Mouse (Mus musculus) embryonic facial prominence, embryonic 10.5 days (tissue): ENCODE measurements around the gene Ankrd52. TPM values are rescaled to one million over a fixed set of nuclear protein-coding genes. Genes with fewer than 3 reads are reported as not detected.

Experiments used
- DNase-seq: peaks from one replicate; pipeline ENCODE4 v3.0.0-alpha.2; 2017; ENCODE audit warnings: low spot score
- H3K27ac ChIP-seq: fragments of 300-500 bp; sonication (generic); replicated peaks from 2 replicates; pipeline ENCODE4 v1.5.1; 2016; ENCODE audit warnings: mild to moderate bottlenecking
- H3K27me3 ChIP-seq: fragments of 300-500 bp; sonication (generic); replicated peaks from 2 replicates; pipeline ENCODE4 v1.6.1; 2016; ENCODE audit warnings: low read depth, mild to moderate bottlenecking; ENCODE audit not compliant: poor library complexity, severe bottlenecking
- H3K36me3 ChIP-seq: fragments of 300-500 bp; sonication (generic); replicated peaks from 2 replicates; pipeline ENCODE4 v1.6.1; 2016; ENCODE audit warnings: mild to moderate bottlenecking, moderate library complexity
- H3K4me1 ChIP-seq: fragments of 300-500 bp; sonication (generic); 2 replicates; pipeline ENCODE4 v1.6.1; 2016
- H3K4me3 ChIP-seq: fragments of 300-500 bp; sonication (generic); 2 replicates; pipeline ENCODE4 v1.5.1; 2016; ENCODE audit warnings: mild to moderate bottlenecking, moderate library complexity
- H3K9me3 ChIP-seq: fragments of 300-500 bp; sonication (generic); 2 replicates; pipeline ENCODE4 v1.6.1; 2016; ENCODE audit warnings: mild to moderate bottlenecking
- WGBS: fragments of 180-500 bp; shearing (Covaris S2); methylation state at CpG from one replicate; pipeline ENCODE4 v1.1.7; 2016; 5-methylcytosine and 5-hydroxymethylcytosine counted together
- polyA plus RNA-seq: library from polyadenylated mRNA; unstranded; fragments of >200 nt; fragmentation: Nextera tagmentation; extraction: Ambion mirVana; gene quantifications from 2 replicates; pipeline ENCODE4 v1.2.1, GENCODE M21; 2016

Gene Ankrd52
- polyA plus RNA-seq, 1 experiment from 2014 or later: 12.1 TPM

DNA sequence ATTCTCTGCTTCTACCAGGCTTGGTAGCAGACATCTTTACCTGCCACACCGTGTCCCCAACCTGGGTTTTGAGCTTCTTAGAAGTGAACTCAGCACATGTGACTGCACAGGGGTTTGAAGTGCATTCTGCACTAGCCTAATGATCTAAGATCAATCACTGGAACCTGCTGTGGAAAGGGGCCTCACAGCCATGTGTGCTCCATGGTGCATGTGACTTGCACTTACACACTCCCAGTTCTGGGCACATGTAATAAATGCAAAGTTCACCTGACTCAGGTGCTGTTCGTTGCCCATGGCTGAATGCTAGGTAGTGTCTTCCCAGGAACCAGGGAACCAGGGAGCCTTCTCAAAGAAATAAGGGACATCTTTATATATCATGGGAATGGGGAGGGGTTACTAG, 56.5 kb downstream of the Ankrd52 start:
- 92% methylated on average over 2 of the region's 2 CpGs for WGBS
- H3K27ac ChIP-seq: no peak overlapping the region
- no peaks in the 10 kb centered on the region for H3K9me3 ChIP-seq
- H3K27me3 ChIP-seq: no peaks in the 10 kb centered on the region
- peaks cover 95% of the 10 kb centered on the region for H3K36me3 ChIP-seq
- no peak overlapping the region for H3K4me3 ChIP-seq
- no peak for DNase-seq
- H3K4me1 ChIP-seq: no peaks in the 10 kb centered on the region

DNA sequence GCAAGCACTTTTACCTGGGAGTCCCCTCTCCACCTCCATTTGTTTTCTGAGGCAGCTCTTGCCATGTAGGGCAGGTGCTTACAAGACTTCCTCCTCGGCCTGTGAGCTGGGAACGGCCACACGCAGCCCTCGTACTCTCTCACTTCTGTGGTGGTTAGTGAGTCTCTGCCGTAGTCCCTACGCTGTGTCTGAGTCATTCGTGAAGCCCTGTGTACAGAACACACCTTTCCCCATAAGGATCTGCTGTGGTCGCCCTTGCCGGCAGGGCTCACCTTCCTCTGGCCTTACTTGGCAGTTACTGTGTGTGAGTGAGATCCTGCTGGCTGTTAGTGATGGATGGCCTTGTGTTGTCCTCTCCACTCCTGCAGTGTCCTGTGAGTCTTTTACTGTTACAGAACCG, 57.8 kb downstream of the Ankrd52 start:
- peaks cover 95% of the 10 kb centered on the region for H3K36me3 ChIP-seq

DNA sequence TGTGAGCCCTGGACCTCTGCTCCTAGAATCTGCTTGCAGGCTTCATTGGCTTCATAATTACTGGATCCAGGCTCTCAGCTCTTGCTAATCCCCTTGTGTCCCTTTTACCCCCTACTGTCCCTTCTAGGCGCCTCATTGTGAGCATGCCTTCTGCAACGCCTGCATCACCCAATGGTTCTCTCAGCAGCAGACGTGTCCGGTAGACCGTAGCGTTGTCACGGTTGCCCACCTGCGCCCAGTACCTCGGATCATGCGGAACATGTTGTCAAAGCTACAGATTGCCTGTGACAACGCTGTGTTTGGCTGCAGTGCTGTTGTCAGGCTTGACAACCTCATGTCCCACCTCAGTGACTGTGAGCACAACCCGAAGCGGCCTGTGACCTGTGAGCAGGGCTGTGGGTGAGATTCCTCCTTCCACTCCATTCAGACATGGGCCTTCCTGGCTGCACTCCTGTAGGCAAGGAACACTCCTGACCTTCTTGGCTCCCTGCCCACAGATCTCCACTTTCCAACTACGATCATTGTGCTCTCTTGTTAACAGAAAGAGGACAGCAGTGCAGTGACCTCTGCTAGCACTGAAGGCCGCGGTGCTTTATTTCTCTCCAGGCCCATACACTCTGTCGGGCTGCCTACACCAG, 58.4 kb downstream of the Ankrd52 start:
- H3K9me3 ChIP-seq: no peaks in the 10 kb centered on the region
- DNase-seq: no peak
- H3K27me3 ChIP-seq: no peaks in the 10 kb centered on the region
- H3K27ac ChIP-seq: no peak overlapping the region
- peaks cover 95% of the 10 kb centered on the region for H3K36me3 ChIP-seq
- no peak overlapping the region for H3K4me3 ChIP-seq
- H3K4me1 ChIP-seq: no peaks in the 10 kb centered on the region
- whole genome bisulfite sequencing: 86% methylated on average over 17 of the region's 17 CpGs

More for the DNA sequence above, 57.8 kb downstream of the Ankrd52 start:
- Histone ChIP-seq H3K27me3 (no peaks in the 10 kb centered on the region), H3K9me3 (no peaks in the 10 kb centered on the region), H3K4me1 (no peaks in the 10 kb centered on the region), H3K4me3 (no peak overlapping the region), H3K27ac (no peak overlapping the region)
- no peak for DNase-seq
- 92% methylated on average over 10 of the region's 10 CpGs for WGBS

DNA sequence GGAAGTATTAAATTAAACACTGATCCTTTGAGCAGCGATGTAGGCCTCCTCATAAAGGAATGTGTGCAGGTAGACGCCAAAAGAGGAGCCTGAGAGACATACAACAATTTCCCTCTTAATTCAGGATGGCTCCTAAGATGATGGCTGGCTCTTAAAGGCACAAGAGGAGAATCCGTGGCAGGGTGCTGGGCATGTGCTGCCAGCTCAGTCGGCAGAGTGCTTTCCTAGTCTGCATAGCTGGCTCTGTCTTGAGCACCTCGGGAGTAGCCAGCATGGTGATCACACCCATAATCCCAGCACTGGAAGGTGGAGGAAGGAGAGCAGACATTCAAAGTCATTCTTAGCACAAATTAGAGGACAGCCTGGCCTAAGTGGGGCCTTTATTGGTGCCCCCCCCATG, 59.0 kb downstream of the Ankrd52 start:
- Histone ChIP-seq H3K9me3 (no peaks in the 10 kb centered on the region), H3K27me3 (no peaks in the 10 kb centered on the region), H3K4me3 (no peak overlapping the region), H3K36me3 (peaks cover 95% of the 10 kb centered on the region), H3K27ac (no peak overlapping the region), H3K4me1 (no peaks in the 10 kb centered on the region)
- WGBS: 91% methylated on average over 5 of the region's 5 CpGs
- DNase-seq: no peak

DNA sequence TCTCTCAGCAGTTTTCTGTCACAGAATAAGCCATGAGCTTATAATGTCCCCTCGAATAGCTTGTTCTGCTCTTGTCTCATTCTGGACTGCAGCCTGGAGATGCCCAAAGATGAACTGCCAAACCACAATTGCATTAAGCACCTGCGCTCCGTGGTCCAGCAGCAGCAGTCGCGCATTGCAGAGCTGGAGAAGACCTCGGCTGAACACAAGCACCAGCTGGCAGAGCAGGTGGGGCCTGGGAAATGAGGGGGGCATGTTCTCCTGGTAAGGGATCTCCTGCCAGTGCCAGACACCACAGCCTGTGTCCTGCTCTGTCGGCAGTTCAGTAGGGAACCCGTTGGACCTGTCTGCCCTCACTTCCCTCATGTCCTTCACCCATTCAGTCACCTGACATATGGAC, 59.5 kb downstream of the Ankrd52 start:
- no peaks in the 10 kb centered on the region for H3K27me3 ChIP-seq
- H3K4me1 ChIP-seq: no peaks in the 10 kb centered on the region
- 94% methylated on average over 8 of the region's 8 CpGs for WGBS
- H3K36me3 ChIP-seq: peaks cover 95% of the 10 kb centered on the region
- no peaks in the 10 kb centered on the region for H3K9me3 ChIP-seq
- no peak overlapping the region for H3K4me3 ChIP-seq
- DNase-seq: no peak
- no peak overlapping the region for H3K27ac ChIP-seq

DNA sequence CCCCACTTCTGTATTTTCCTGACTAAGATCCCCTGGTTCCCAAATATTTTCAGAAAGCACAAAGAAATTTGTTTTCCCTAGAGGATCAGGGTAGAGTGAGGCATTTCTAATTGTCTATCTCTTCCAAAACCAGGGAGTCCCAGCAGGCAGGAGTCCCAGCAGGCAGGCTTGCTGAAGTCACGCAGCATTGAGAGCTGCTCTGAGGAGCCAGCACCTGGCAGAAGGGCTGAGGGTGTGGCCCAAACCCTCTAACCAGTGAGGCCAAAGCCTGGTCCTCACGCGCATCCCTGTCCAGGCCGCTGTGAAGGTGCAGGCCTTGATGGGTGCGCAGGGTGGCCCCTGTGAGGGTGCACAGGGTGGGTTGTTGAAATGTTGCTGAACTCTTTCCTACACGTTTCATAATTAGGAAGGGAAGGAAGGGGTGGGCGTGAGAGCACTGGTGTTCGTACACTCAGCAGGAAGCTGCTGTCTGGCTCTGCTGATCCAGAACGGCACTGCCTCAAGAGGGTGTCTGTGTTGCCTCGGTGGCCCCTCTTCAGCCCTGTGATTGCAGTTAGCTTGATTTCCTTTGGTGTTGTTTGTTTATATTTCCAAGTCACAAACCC, 61.9 kb downstream of the Ankrd52 start:
- no peaks in the 10 kb centered on the region for H3K9me3 ChIP-seq
- no peaks in the 10 kb centered on the region for H3K4me1 ChIP-seq
- H3K27me3 ChIP-seq: no peaks in the 10 kb centered on the region
- H3K36me3 ChIP-seq: peaks cover 84% of the 10 kb centered on the region
- WGBS: 83% methylated on average over 10 of the region's 10 CpGs
- no peak overlapping the region for H3K4me3 ChIP-seq
- DNase-seq: no peak
- no peak overlapping the region for H3K27ac ChIP-seq

DNA sequence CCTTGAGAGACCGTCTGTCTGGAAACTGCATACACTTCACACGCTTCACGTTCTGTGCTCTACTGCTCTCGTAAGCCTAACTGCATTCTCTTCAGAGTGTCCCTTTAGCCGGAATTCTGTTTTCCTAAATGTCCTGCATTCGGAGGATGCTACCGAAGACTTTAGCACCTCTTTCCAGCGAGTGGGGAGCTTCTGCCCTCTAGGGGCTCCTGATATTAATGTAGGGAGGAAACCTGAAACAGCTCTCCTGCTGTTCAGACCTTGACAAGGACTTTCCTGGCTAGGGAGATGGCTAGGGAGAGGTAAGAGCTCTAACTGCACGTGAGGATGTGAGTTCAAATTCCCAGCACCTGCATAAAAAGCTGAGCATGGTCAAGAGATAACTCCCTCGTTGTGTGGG, 63.5 kb downstream of the Ankrd52 start:
- H3K36me3 ChIP-seq: peaks cover 69% of the 10 kb centered on the region
- H3K4me1 ChIP-seq: 0 out of 2 replicates have a peak, but pooled peaks cover 3% of the 10 kb centered on the region
- H3K27ac ChIP-seq: no peak overlapping the region
- H3K4me3 ChIP-seq: no peak overlapping the region
- H3K27me3 ChIP-seq: no peaks in the 10 kb centered on the region
- 76% methylated on average over 10 of the region's 10 CpGs for WGBS
- H3K9me3 ChIP-seq: no peaks in the 10 kb centered on the region
- DNase-seq: no peak

DNA sequence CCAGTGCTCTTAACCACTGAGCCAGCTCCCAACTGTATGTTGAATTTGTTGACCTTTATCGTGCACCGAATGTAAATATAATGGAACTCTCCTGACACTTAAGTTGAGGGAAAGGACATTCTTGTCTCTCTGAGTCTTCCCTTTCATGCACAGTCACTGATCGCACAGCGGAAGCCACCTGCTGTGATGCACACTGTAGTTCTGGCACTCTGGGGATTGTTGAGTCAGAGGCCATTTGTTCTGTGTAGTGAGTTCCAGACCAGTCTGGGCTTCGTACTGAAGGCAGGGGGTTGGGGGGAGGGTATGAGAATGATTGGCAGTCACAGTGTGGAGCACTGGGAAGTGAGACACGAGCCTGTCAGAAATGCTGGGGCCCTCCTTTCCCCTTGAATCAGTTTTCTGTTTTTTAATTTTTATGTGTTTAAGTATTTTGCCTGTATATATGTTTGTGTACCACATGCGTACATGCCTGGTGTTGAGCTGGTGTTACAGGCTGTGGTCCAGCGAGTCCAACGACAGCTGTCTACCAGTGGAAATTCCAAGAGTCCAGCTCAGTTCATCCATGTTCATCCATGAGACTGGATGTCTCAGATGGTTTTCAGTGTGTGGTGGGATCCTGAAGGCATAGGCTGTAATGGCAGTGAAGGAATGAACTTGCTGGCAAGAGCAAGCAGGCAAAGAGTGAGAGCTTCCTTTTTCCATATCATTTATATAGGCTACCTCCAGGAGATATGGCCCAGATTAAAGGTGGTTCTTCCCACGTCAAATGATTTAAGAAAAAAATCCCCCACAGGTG, 64.6 kb downstream of the Ankrd52 start:
- Histone ChIP-seq H3K36me3 (peaks cover 58% of the 10 kb centered on the region), H3K4me3 (no peak overlapping the region), H3K9me3 (no peaks in the 10 kb centered on the region), H3K4me1 (0 out of 2 replicates have a peak, but pooled peaks cover 3% of the 10 kb centered on the region), H3K27me3 (no peaks in the 10 kb centered on the region), H3K27ac (no peak overlapping the region)
- DNase-seq: no peak
- 92% methylated on average over 10 of the region's 10 CpGs for WGBS

DNA sequence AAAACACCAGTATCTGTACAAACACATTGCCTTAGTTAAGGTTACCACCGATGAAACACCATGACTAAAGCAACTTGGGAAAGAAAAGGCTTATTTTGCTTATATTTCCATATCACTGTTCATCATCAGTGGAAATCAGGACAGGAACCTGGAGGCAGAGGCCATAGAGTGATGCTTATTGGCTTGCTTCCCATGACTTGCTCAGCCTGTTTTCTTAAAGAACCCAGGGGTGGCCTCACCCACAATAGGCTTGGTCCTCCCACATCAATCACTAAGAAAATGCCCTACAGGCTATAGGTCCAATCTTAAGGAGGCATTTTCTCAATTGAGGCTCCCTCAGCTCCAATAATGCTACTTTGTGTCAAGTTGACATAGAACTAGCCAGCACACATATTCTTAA, 65.8 kb downstream of the Ankrd52 start:
- Histone ChIP-seq H3K27ac (no peak overlapping the region), H3K4me1 (0 out of 2 replicates have a peak, but pooled peaks cover 3% of the 10 kb centered on the region), H3K27me3 (no peaks in the 10 kb centered on the region), H3K4me3 (no peak overlapping the region), H3K9me3 (no peaks in the 10 kb centered on the region), H3K36me3 (peaks cover 46% of the 10 kb centered on the region)
- 88% methylated on average over 1 of the region's 1 CpGs for WGBS
- DNase-seq: no peak

DNA sequence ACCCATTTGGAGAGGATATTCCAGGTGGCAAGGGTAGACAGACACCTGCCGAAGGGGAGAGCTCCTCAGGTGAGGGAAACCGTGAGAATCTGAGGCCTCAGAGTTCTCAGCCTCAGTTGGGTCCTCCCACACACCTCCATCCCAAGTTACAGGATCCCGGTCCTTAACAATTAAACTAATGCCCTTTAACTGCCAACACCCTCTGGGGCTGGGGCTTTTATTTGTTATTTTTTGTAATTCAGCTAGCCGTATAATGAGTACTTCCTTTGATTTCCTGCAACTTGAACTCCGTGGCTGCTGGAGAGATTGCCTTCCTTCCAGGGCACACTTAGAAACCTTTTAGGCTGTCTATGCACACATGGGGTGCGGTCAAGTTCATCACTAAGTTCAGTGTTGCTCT, 67.4 kb downstream of the Ankrd52 start:
- 70% methylated on average over 6 of the region's 6 CpGs for WGBS
- H3K36me3 ChIP-seq: peaks cover 29% of the 10 kb centered on the region
- H3K9me3 ChIP-seq: no peaks in the 10 kb centered on the region
- no peak for DNase-seq
- H3K27me3 ChIP-seq: no peaks in the 10 kb centered on the region
- no peak overlapping the region for H3K4me3 ChIP-seq
- H3K27ac ChIP-seq: no peak overlapping the region
- 0 out of 2 replicates have a peak, but pooled peaks cover 3% of the 10 kb centered on the region for H3K4me1 ChIP-seq

DNA sequence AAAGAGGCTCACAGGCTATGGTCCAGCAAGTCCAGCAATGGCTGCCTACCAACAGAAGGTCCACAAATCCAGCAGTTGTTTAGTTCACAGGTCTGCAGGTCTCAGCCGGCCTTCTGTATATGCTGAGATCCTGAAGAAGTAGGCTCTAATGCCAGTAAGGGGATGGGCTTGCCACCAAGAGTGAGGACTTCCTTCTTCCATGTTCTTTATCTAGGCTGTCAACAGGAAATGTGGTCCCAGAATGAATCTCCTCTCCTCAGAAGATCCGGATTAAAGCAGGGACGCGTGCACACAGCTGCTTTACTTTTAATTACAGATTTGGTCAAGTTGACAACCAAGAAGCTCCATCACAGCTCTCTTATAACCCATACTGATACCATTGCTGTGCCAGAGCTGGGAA, 68.5 kb downstream of the Ankrd52 start:
- Histone ChIP-seq H3K4me3 (no peak overlapping the region), H3K4me1 (0 out of 2 replicates have a peak, but pooled peaks cover 3% of the 10 kb centered on the region), H3K9me3 (no peaks in the 10 kb centered on the region), H3K27ac (no peak overlapping the region), H3K36me3 (peaks cover 19% of the 10 kb centered on the region), H3K27me3 (no peaks in the 10 kb centered on the region)
- DNase-seq: no peak
- 85% methylated on average over 4 of the region's 4 CpGs for WGBS

DNA sequence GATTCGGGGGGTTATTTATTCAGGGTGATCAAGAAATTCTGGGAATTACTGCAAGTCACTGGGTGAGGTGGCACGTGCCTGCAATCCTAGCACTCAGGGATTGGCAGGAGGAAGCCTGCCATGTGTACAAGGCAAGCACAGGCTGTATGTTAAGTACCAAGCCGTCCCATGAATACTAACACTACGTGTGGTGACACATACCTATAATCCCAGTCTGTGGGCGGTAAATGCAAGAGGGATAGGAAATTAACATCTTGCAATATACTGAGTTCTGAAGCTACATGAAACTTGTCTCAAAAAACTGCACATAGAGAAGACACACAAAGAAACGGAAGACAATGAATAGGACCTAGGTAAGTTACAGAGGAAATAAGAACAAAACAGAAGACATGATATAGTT, 74.1 kb downstream of the Ankrd52 start:
- no peaks in the 10 kb centered on the region for H3K36me3 ChIP-seq
- H3K4me3 ChIP-seq: no peak overlapping the region
- H3K27ac ChIP-seq: no peak overlapping the region
- H3K27me3 ChIP-seq: no peaks in the 10 kb centered on the region
- no peak for DNase-seq
- WGBS: 87% methylated on average over 6 of the region's 6 CpGs
- no peaks in the 10 kb centered on the region for H3K9me3 ChIP-seq
- H3K4me1 ChIP-seq: peaks cover 7% of the 10 kb centered on the region; the same call in 1 of the 2 replicates
